Mouse (Mus musculus): ENCODE measurements at regions not wholly inside any gene's neighbourhood (a gene's known extent, or its start where the extent isn't known, plus 50 kb on each side); places are given as distances from the start of the nearest gene placed in this dataset.

GRCm38 (mm10) chr5:46278190-46278589 lies 420.8 kb upstream of the Lcorl start:
- no peak for DNase-seq (ENCODE audit: low spot score in 2 of 2)
- intact Hi-C loops (cut with DNase I): no loop called here

- intact Hi-C loops (cut with DNase I): no loop called here
Measured at GRCm38 (mm10) chr5:46256730-46257129, 399.3 kb upstream of the Lcorl start.

GRCm38 (mm10) chr5:46253940-46254339 lies 396.5 kb upstream of the Lcorl start:
- intact Hi-C loops (cut with DNase I): no loop called here
- no peak for DNase-seq (ENCODE audit: low spot score in 2 of 2)

More at GRCm38 (mm10) chr5:46256730-46257129, 399.3 kb upstream of the Lcorl start:
- DNase-seq (ENCODE audit: low spot score in 2 of 2): no peak

GRCm38 (mm10) chr5:46235364-46236067 lies 378.1 kb upstream of the Lcorl start:
- intact Hi-C loops (cut with DNase I): no loop called here
- no peak for DNase-seq (ENCODE audit: low spot score in 2 of 2)

GRCm38 (mm10) chr5:46232780-46233179 lies 375.4 kb upstream of the Lcorl start:
- no peak for DNase-seq (ENCODE audit: low spot score in 2 of 2)
- intact Hi-C loops (cut with DNase I): no loop called here

GRCm38 (mm10) chr5:46228667-46229066 lies 371.3 kb upstream of the Lcorl start:
- intact Hi-C loops (cut with DNase I): loop anchor here (2.0 kb wide), 1 partner anchor 110 kb away; no protein-coding TSS in a partner anchor
- DNase-seq (ENCODE audit: low spot score in 2 of 2): peak in 1 of 2 experiments; percentile 52

GRCm38 (mm10) chr5:46212845-46213468 lies 355.5 kb upstream of the Lcorl start:
- DNase-seq (ENCODE audit: low spot score in 2 of 2): no peak
- intact Hi-C loops (cut with DNase I): no loop called here

GRCm38 (mm10) chr5:46209076-46209475 lies 351.7 kb upstream of the Lcorl start:
- DNase-seq (ENCODE audit: low spot score in 2 of 2): no peak
- intact Hi-C loops (cut with DNase I): no loop called here

GRCm38 (mm10) chr5:46203744-46204143 lies 346.3 kb upstream of the Lcorl start:
- no peak for DNase-seq (ENCODE audit: low spot score in 2 of 2)
- intact Hi-C loops (cut with DNase I): no loop called here

- DNase-seq (ENCODE audit: low spot score in 2 of 2): peak in 1 of 2 experiments; percentile 28
- intact Hi-C loops (cut with DNase I): no loop called here
Measured at GRCm38 (mm10) chr5:46202457-46202772, 345.0 kb upstream of the Lcorl start.

- DNase-seq (ENCODE audit: low spot score in 2 of 2): no peak
- intact Hi-C loops (cut with DNase I): no loop called here
Measured at GRCm38 (mm10) chr5:46201639-46202456, 344.4 kb upstream of the Lcorl start.

- no peak for DNase-seq (ENCODE audit: low spot score in 2 of 2)
- intact Hi-C loops (cut with DNase I): no loop called here
Measured at GRCm38 (mm10) chr5:46186908-46187307, 329.5 kb upstream of the Lcorl start.

- no peak for DNase-seq (ENCODE audit: low spot score in 2 of 2)
- intact Hi-C loops (cut with DNase I): no loop called here
Measured at GRCm38 (mm10) chr5:46182157-46182556, 324.7 kb upstream of the Lcorl start.

GRCm38 (mm10) chr5:46172315-46172714 lies 314.9 kb upstream of the Lcorl start:
- intact Hi-C loops (cut with DNase I): no loop called here
- no peak for DNase-seq (ENCODE audit: low spot score in 2 of 2)

GRCm38 (mm10) chr5:46160774-46161173 lies 303.4 kb upstream of the Lcorl start:
- intact Hi-C loops (cut with DNase I): no loop called here
- DNase-seq (ENCODE audit: low spot score in 2 of 2): no peak

GRCm38 (mm10) chr5:46151973-46152372 lies 294.6 kb upstream of the Lcorl start:
- intact Hi-C loops (cut with DNase I): loop anchor here (5.0 kb wide), 1 partner anchor 295 kb away; the partner anchor contains the start of gene Lcorl
- DNase-seq (ENCODE audit: low spot score in 2 of 2): peak in 1 of 2 experiments; percentile 4

- intact Hi-C loops (cut with DNase I): loop anchor here (5.0 kb wide), 1 partner anchor 294 kb away; the partner anchor contains the start of gene Lcorl
- no peak for DNase-seq (ENCODE audit: low spot score in 2 of 2)
Measured at GRCm38 (mm10) chr5:46150825-46151224, 293.4 kb upstream of the Lcorl start.

GRCm38 (mm10) chr5:46149851-46150615 lies 292.6 kb upstream of the Lcorl start:
- intact Hi-C loops (cut with DNase I): loop anchor here (5.0 kb wide), 1 partner anchor 293 kb away; the partner anchor contains the start of gene Lcorl
- DNase-seq (ENCODE audit: low spot score in 2 of 2): no peak

- DNase-seq (ENCODE audit: low spot score in 2 of 2): no peak
- intact Hi-C loops (cut with DNase I): no loop called here
Measured at GRCm38 (mm10) chr5:46139024-46139423, 281.6 kb upstream of the Lcorl start.

- intact Hi-C loops (cut with DNase I): no loop called here
- DNase-seq (ENCODE audit: low spot score in 2 of 2): no peak
Measured at GRCm38 (mm10) chr5:46137695-46138094, 280.3 kb upstream of the Lcorl start.
